Mouse (Mus musculus): ENCODE results near the gene Meis2.
A peak's percentile ranks its signal among the peaks of the same experiment; 100 is the strongest.

Gene Meis2

GRCm38 (mm10) chr2:115856401-115857073, 209.1 kb downstream of the Meis2 start:
- DNase-seq (ENCODE audit: low read depth): no peak

GRCm38 (mm10) chr2:115855511-115856400, 209.9 kb downstream of the Meis2 start:
- DNase-seq (ENCODE audit: low read depth): peak; percentile 24

- no peak for DNase-seq (ENCODE audit: low read depth)
These were observed 210.8 kb downstream of the Meis2 start for GRCm38 (mm10) chr2:115854828-115855311.

- no peak for DNase-seq (ENCODE audit: low read depth)
These were observed 211.4 kb downstream of the Meis2 start for GRCm38 (mm10) chr2:115854007-115854827.

GRCm38 (mm10) chr2:115853221-115853620, 212.4 kb downstream of the Meis2 start:
- no peak for DNase-seq (ENCODE audit: low read depth)

GRCm38 (mm10) chr2:115852615-115853014, 213.0 kb downstream of the Meis2 start:
- no peak for DNase-seq (ENCODE audit: low read depth)

- no peak for DNase-seq (ENCODE audit: low read depth)
These were observed 213.5 kb downstream of the Meis2 start for GRCm38 (mm10) chr2:115852109-115852508.

GRCm38 (mm10) chr2:115850961-115851360, 214.7 kb downstream of the Meis2 start:
- DNase-seq (ENCODE audit: low read depth): no peak

GRCm38 (mm10) chr2:115842821-115843220, 222.8 kb downstream of the Meis2 start:
- DNase-seq (ENCODE audit: low read depth): no peak

- no peak for DNase-seq (ENCODE audit: low read depth)
These were observed 229.6 kb downstream of the Meis2 start for GRCm38 (mm10) chr2:115836034-115836433.

- no peak for DNase-seq (ENCODE audit: low read depth)
These were observed 243.3 kb downstream of the Meis2 start for GRCm38 (mm10) chr2:115822361-115822760.

GRCm38 (mm10) chr2:115817959-115818358, 247.7 kb downstream of the Meis2 start:
- DNase-seq (ENCODE audit: low read depth): no peak

- DNase-seq (ENCODE audit: low read depth): no peak
These were observed 251.9 kb downstream of the Meis2 start for GRCm38 (mm10) chr2:115813721-115814120.

- no peak for DNase-seq (ENCODE audit: low read depth)
These were observed 252.3 kb downstream of the Meis2 start for GRCm38 (mm10) chr2:115813316-115813715.

Measured in c-Kit-positive CD71-positive TER-119-negative erythroid progenitor cells, embryonic 14.5 days (primary cell).